Mouse (Mus musculus) kidney, embryonic 14.5 days (tissue): ENCODE data around the gene Nop53. TPM values are rescaled to one million over a fixed set of nuclear protein-coding genes. Genes with fewer than 3 reads are reported as not detected.
A peak's percentile ranks its signal among the peaks of the same experiment; 100 is the strongest.

ENCODE experiments used
- ATAC-seq: fragments of 200-750 bp; cut with Nextera tagmentation; 2 replicates; pipeline ENCODE4 v1.8.0; 2017; ENCODE audit warnings: moderate number of reproducible peaks, mild to moderate bottlenecking, moderate TSS enrichment, moderate library complexity; ENCODE audit not compliant: low FRiP score, low TSS enrichment
- H3K27ac ChIP-seq: fragments of 300-500 bp; sonication (generic); 2 replicates; pipeline ENCODE4 v1.5.1; 2014; ENCODE audit warnings: low read depth, mild to moderate bottlenecking, low read length, moderate library complexity, mixed read lengths
- H3K27me3 ChIP-seq: fragments of 300-500 bp; sonication (generic); 2 replicates; pipeline ENCODE4 v1.6.1; 2014; ENCODE audit warnings: mild to moderate bottlenecking, low read length; ENCODE audit not compliant: control insufficient read depth, insufficient read depth
- H3K36me3 ChIP-seq: fragments of 300-500 bp; sonication (generic); 2 replicates; pipeline ENCODE4 v1.6.1; 2014; ENCODE audit warnings: low read length, mixed read lengths; ENCODE audit not compliant: control insufficient read depth, insufficient read depth
- H3K4me1 ChIP-seq: fragments of 300-500 bp; sonication (generic); 2 replicates; pipeline ENCODE4 v1.6.1; 2014; ENCODE audit warnings: low read length, mixed read lengths; ENCODE audit not compliant: control insufficient read depth, insufficient read depth
- H3K4me2 ChIP-seq: fragments of 300-500 bp; sonication (generic); replicated peaks from 2 replicates; pipeline ENCODE4 v1.6.1; 2014; ENCODE audit warnings: low read depth, mild to moderate bottlenecking, low read length
- H3K4me3 ChIP-seq: fragments of 300-500 bp; sonication (generic); 2 replicates; pipeline ENCODE4 v1.5.1; 2014; ENCODE audit warnings: mild to moderate bottlenecking, low read length
- H3K9ac ChIP-seq: fragments of 300-500 bp; sonication (generic); 2 replicates; pipeline ENCODE4 v1.6.1; 2014; ENCODE audit warnings: low read depth, mild to moderate bottlenecking, low read length, moderate library complexity
- H3K9me3 ChIP-seq: fragments of 300-500 bp; sonication (generic); 2 replicates; pipeline ENCODE4 v1.6.1; 2016; ENCODE audit warnings: low read length; ENCODE audit not compliant: control insufficient read depth
- WGBS: fragments of 180-500 bp; shearing (Covaris S2); extraction: QIAGEN DNeasy Blood & Tissue Kit; methylation state at CpG from one replicate; pipeline ENCODE4 v1.1.7; 2014; 5-methylcytosine and 5-hydroxymethylcytosine counted together
- polyA plus RNA-seq: library from polyadenylated mRNA; unstranded; fragments of >200 nt; fragmentation: Nextera tagmentation; extraction: Ambion mirVana; gene quantifications from 2 replicates; pipeline ENCODE4 v1.2.1, GENCODE M21; 2014

Nop53 gene
- polyA plus RNA-seq, 1 experiment from 2014 or later: 203 TPM

- Histone ChIP-seq H3K9ac (no peak overlapping the region), H3K9me3 (no peaks in the 10 kb centered on the region), H3K4me3 (no peak overlapping the region), H3K36me3 (no peaks in the 10 kb centered on the region; the same call in 1 of the 2 replicates), H3K27ac (peak overlapping the region; percentile 70; the same call in 1 of the 2 replicates), H3K4me1 (peaks cover 11% of the 10 kb centered on the region; the same call in 1 of the 2 replicates), H3K4me2 (peak overlapping the region; percentile 13), H3K27me3 (no peaks in the 10 kb centered on the region)
- WGBS: 42% methylated on average over 12 of the region's 12 CpGs
- ATAC-seq: peak; percentile 21
Measured at GRCm38 (mm10) chr7:15962311-15963288, 16.7 kb upstream of the Nop53 start.

GRCm38 (mm10) chr7:15961798-15962197 is 15.9 kb upstream of the Nop53 start:
- no peak overlapping the region for H3K4me3 ChIP-seq
- H3K27me3 ChIP-seq: no peaks in the 10 kb centered on the region
- ATAC-seq: no peak
- H3K4me2 ChIP-seq: no peak overlapping the region
- H3K9me3 ChIP-seq: no peaks in the 10 kb centered on the region
- no peak overlapping the region for H3K27ac ChIP-seq
- H3K9ac ChIP-seq: peak overlapping the region; percentile 19; the same call in 1 of the 2 replicates
- WGBS: 85% methylated on average over 7 of the region's 7 CpGs
- H3K4me1 ChIP-seq: peaks cover 11% of the 10 kb centered on the region; the same call in 1 of the 2 replicates
- no peaks in the 10 kb centered on the region; the same call in 1 of the 2 replicates for H3K36me3 ChIP-seq

- no peak overlapping the region for H3K4me3 ChIP-seq
- H3K27ac ChIP-seq: no peak overlapping the region
- no peaks in the 10 kb centered on the region for H3K9me3 ChIP-seq
- H3K4me1 ChIP-seq: peaks cover 11% of the 10 kb centered on the region; the same call in 1 of the 2 replicates
- no peaks in the 10 kb centered on the region; the same call in 1 of the 2 replicates for H3K36me3 ChIP-seq
- H3K9ac ChIP-seq: no peak overlapping the region
- ATAC-seq: no peak
- no peak overlapping the region for H3K4me2 ChIP-seq
- no peaks in the 10 kb centered on the region for H3K27me3 ChIP-seq
- WGBS: 64% methylated on average over 4 of the region's 4 CpGs
Measured at GRCm38 (mm10) chr7:15961239-15961638, 15.4 kb upstream of the Nop53 start.

DNA sequence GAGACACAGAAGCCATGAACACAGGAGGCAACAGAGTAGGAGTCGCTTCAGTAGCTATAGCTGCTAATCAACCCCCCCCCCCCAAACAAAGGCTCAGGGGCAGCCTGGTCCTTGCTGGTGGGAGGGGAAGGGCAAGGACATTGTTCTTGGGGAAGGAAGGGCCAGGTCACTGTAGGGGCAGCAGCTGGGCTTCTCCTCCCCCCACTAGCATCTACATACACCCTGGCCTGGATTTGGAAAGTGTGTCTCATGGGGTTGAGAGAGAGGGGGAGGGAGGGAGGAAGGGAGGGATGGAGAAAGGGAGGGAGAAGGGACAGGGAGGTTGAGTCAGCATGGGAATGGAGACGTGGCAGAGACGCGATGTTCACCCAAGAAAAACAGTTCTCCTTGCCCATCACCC is 14.8 kb upstream of the Nop53 start:
- ATAC-seq: no peak
- Histone ChIP-seq H3K36me3 (no peaks in the 10 kb centered on the region; the same call in 1 of the 2 replicates), H3K9me3 (no peaks in the 10 kb centered on the region), H3K9ac (no peak overlapping the region), H3K27ac (no peak overlapping the region), H3K4me2 (no peak overlapping the region), H3K4me1 (peaks cover 11% of the 10 kb centered on the region; the same call in 1 of the 2 replicates), H3K27me3 (no peaks in the 10 kb centered on the region), H3K4me3 (no peak overlapping the region)
- 43% methylated on average over 4 of the region's 4 CpGs for WGBS

DNA sequence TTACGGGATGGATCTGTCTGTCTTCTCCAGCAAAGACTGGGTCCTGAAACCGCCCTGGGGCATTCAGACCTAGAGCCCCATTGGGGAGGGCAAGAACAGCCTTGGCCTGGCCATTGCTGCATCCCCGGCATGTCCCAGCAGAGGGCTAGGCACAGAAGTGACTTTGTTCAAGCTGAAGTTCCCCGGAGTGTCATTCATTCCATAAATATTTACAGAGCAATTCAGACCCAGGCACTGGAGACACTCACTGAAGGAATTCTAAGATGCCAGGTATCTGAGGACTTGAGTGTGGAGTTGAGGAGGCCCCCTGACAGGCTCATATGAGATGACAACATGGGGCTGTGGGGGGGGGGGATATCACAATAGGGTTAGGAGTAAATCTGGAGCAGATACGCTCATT is 10.3 kb upstream of the Nop53 start:
- Histone ChIP-seq H3K4me1 (peaks cover 5% of the 10 kb centered on the region; the same call in 1 of the 2 replicates), H3K4me2 (no peak overlapping the region), H3K27me3 (no peaks in the 10 kb centered on the region), H3K36me3 (no peaks in the 10 kb centered on the region; the same call in 1 of the 2 replicates), H3K4me3 (no peak overlapping the region), H3K27ac (no peak overlapping the region; the same call in 1 of the 2 replicates), H3K9ac (no peak overlapping the region), H3K9me3 (no peaks in the 10 kb centered on the region)
- 86% methylated on average over 5 of the region's 5 CpGs for WGBS
- ATAC-seq: no peak

- peak overlapping the region; percentile 30 for H3K4me3 ChIP-seq
- peaks cover 5% of the 10 kb centered on the region; the same call in 1 of the 2 replicates for H3K4me1 ChIP-seq
- peaks cover 1% of the 10 kb centered on the region; the same call in 1 of the 2 replicates for H3K36me3 ChIP-seq
- H3K9ac ChIP-seq: 0 out of 2 replicates have a peak overlapping the region, but pooled peaks have one; percentile 12
- peak overlapping the region; percentile 14; the same call in 1 of the 2 replicates for H3K27ac ChIP-seq
- no peaks in the 10 kb centered on the region for H3K27me3 ChIP-seq
- no peaks in the 10 kb centered on the region for H3K9me3 ChIP-seq
- WGBS: 37% methylated on average over 5 of the region's 7 CpGs
- H3K4me2 ChIP-seq: peak overlapping the region; percentile 54
- ATAC-seq: 0 out of 2 replicates have a peak, but pooled peaks have one; percentile 8
Measured at GRCm38 (mm10) chr7:15955509-15955908, 9.6 kb upstream of the Nop53 start.

DNA sequence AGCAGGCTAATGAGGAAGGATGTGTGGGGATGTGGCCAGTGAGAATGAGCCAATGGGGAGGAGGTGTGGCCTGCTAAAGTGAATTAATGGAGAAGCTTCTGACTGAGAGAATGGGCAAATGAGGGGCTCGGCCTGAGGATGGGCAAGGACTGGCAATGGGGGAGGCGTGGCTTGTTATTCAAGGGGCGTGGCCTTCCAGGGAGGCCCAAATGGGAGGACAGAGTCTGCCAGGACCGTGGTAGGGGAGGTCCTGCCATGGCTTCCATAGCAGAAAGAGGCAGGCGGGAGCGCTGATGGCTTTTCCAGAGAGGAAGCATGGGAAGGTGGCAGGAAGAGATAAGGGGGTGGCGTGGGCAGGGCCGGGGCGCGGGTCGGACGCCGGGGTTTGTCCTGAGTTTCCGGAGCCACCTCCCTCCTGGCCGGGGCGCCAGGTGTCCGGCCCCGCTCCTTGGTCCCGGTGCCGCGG is 9.1 kb upstream of the Nop53 start:
- ATAC-seq: peak; percentile 76
- H3K36me3 ChIP-seq: peaks cover 3% of the 10 kb centered on the region; the same call in 1 of the 2 replicates
- peak overlapping the region; percentile 54 for H3K4me2 ChIP-seq
- H3K4me3 ChIP-seq: peak overlapping the region; percentile 30
- WGBS: 3% methylated on average over 20 of the region's 21 CpGs
- H3K9me3 ChIP-seq: no peaks in the 10 kb centered on the region
- H3K27ac ChIP-seq: 0 out of 2 replicates have a peak overlapping the region, but pooled peaks have one; percentile 14
- H3K4me1 ChIP-seq: peaks cover 5% of the 10 kb centered on the region; the same call in 1 of the 2 replicates
- 0 out of 2 replicates have a peak overlapping the region, but pooled peaks have one; percentile 12 for H3K9ac ChIP-seq
- H3K27me3 ChIP-seq: no peaks in the 10 kb centered on the region

- Histone ChIP-seq H3K4me2 (no peak overlapping the region), H3K9ac (no peak overlapping the region), H3K4me3 (no peak overlapping the region), H3K27me3 (no peaks in the 10 kb centered on the region), H3K36me3 (peaks cover 3% of the 10 kb centered on the region; the same call in 1 of the 2 replicates), H3K4me1 (peaks cover 5% of the 10 kb centered on the region; the same call in 1 of the 2 replicates), H3K27ac (no peak overlapping the region), H3K9me3 (no peaks in the 10 kb centered on the region)
- ATAC-seq: peak; percentile 3; the same call in 1 of the 2 replicates
- 88% methylated on average over 7 of the region's 7 CpGs for WGBS
Measured at GRCm38 (mm10) chr7:15954436-15954835, 8.6 kb upstream of the Nop53 start.
